ENCODE assay signal across 8 mouse cellular contexts in genomic region chr11:106065923-106066571, GRCm38 (mm10). TPM values are rescaled to one million over a fixed set of nuclear protein-coding genes. Genes with fewer than 3 reads are reported as not detected.
DNase-seq lines count a peak whose midpoint lies in the region; ATAC-seq and TF ChIP-seq lines count a peak whose summit lies in the region.

TSS of gene Taco1 (plus strand) at chr11:106066061.

- DNase-seq in gastrocnemius, adult 8-10 months (ENCODE audit: low spot score in 2 of 2): peak; percentile 90 to 92
- peak; percentile 83 for DNase-seq in hindlimb bud, embryonic 11.5 days (ENCODE audit: extremely low spot score, low read depth, low spot score)
- peak; percentile 89 to 95 for DNase-seq in left cerebral cortex, adult 8-10 months (ENCODE audit: low spot score in 2 of 2)
- peak; percentile 97 to 98 for DNase-seq in right cerebral cortex, postnatal 10 days (ENCODE audit: low spot score in 2 of 2)
- peak; percentile 94 for DNase-seq in urinary bladder, postnatal 25 days (ENCODE audit: low spot score)

- ATAC-seq in activated CD4-positive, CD25-positive, alpha-beta regulatory T cell, adult 4 months: peak; percentile 95

- H3K4me3 ChIP-seq in cortical plate, adult 2 months (ENCODE audit: insufficient read depth, low read length): peak within 1 kb of the TSS; percentile 76
- H3K4me3 ChIP-seq in megakaryocyte, embryonic 14.5 days (replicated peaks): peak within 1 kb of the TSS; percentile 99

- H3K36me3 ChIP-seq in megakaryocyte, embryonic 14.5 days (replicated peaks; ENCODE audit: low read length): peaks cover 17% of the 10 kb centered on the region

- no peak for TF ChIP-seq CTCF in cortical plate, adult 2 months (IDR thresholded peaks at IDR 0.05; ENCODE audit: extremely low read depth, insufficient read depth, low read length)

- H3K27ac ChIP-seq in cortical plate, adult 2 months (ENCODE audit: insufficient read depth, low read length): peak within 1 kb of the TSS; percentile 63

- H3K27me3 ChIP-seq in megakaryocyte, embryonic 14.5 days (replicated peaks): no peaks in the 10 kb centered on the region

- no peaks in the 10 kb centered on the region for H3K9me3 ChIP-seq in megakaryocyte, embryonic 14.5 days

- H3K4me1 ChIP-seq in cortical plate, adult 2 months (ENCODE audit: control insufficient read depth, insufficient read depth, low read length): peaks cover 3% of the 10 kb centered on the region; the same call in 1 of the 2 replicates
- H3K4me1 ChIP-seq in megakaryocyte, embryonic 14.5 days: peaks cover 29% of the 10 kb centered on the region

- peak; percentile 79 for TF ChIP-seq POLR2A in cortical plate, adult 2 months (IDR thresholded peaks at IDR 0.05; ENCODE audit: extremely low read depth, insufficient read depth, low read length)

RNA-seq across cellular contexts. Expression of gene Taco1, which starts in this region (rescaled TPM):
- polyA plus RNA-seq in activated CD4-positive, CD25-positive, alpha-beta regulatory T cell, adult 4 months (2017; shearing (Covaris generic)): 10 to 100 TPM; 11.8 to 13.2 TPM
- 11.9 and 12.4 TPM in 2 replicates for polyA plus RNA-seq in cortical plate, adult 2 months (2012; rRNA removed)
- 10 to 100 TPM; 35.8 to 42.1 (median 39.3) TPM for total RNA-seq in gastrocnemius, adult 8-10 months (2022)
- total RNA-seq in left cerebral cortex, adult 8-10 months (2022): 10 to 100 TPM; 16.1 to 18.2 (median 17.2) TPM
- polyA plus RNA-seq in megakaryocyte, embryonic 14.5 days (2012; ENCODE audit: insufficient read depth, low replicate concordance): 2.7 and 3.8 TPM in 2 replicates

Comparison
In these comparisons a context has a peak if more than half of its experiments do, and no peak if none do; other contexts are left out.
1. Peak in every context shown above with its lines: DNase-seq, ATAC-seq, H3K4me3 ChIP-seq and H3K27ac ChIP-seq.